In the genomic region with DNA sequence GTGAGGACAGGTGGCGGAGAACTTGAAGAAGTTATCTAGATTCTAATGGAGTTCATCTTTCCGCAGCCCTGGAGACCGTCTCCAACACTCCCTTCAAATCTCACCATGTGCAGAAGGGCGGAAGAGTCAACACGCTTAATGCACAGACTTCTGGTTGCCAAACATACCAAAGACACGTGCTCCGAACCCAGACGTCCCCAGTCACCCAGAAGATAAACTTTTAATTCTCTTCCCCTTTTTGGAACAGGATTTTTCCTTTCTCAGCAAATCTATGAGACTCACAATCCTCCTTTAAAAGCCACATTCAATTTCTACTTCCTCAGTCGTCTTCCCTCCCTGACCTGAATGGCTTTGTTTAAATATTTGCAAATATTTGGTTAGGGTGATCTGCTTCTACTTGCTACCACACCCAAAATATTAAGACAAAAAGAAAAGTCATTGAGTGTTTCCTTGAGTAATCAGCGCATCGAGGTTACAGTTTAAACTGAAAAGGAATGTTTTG, we compare ENCODE assay signal across 8 mouse cellular contexts. TPM values are rescaled to one million over a fixed set of nuclear protein-coding genes. Genes with fewer than 3 reads are reported as not detected.
DNase-seq lines count a peak whose midpoint lies in the region; ATAC-seq and TF ChIP-seq lines count a peak whose summit lies in the region.

No protein-coding gene starts in this region.

- H3K27me3 ChIP-seq in cerebellum, adult 2 months (ENCODE audit: control insufficient read depth, insufficient read depth, low read length) = no peaks in the 10 kb centered on the region
- no peaks in the 10 kb centered on the region for H3K27me3 ChIP-seq in hindbrain, embryonic 15.5 days

- 0 out of 2 replicates have a peak overlapping the region, but pooled peaks have one; percentile 8 for H3K9ac ChIP-seq in hindbrain, embryonic 15.5 days

- 24% methylated on average over 11 of the region's 11 CpGs for WGBS in cerebellum, adult 2 months
- WGBS in hindbrain, embryonic 15.5 days = 19% methylated on average over 11 of the region's 11 CpGs

- no peaks in the 10 kb centered on the region for H3K9me3 ChIP-seq in hindbrain, embryonic 15.5 days

- peak overlapping the region; percentile 50 for H3K4me3 ChIP-seq in cerebellum, adult 2 months (replicated peaks; ENCODE audit: insufficient read depth, low read depth, low read length)
- H3K4me3 ChIP-seq in bone marrow macrophage, adult 2 months (ENCODE audit: insufficient read depth, low read length) = peak overlapping the region; percentile 74
- H3K4me3 ChIP-seq in hindbrain, embryonic 15.5 days = peak overlapping the region; percentile 89

- H3K36me3 ChIP-seq in hindbrain, embryonic 15.5 days = no peaks in the 10 kb centered on the region

- no peak overlapping the region for H3K27ac ChIP-seq in cerebellum, adult 2 months (ENCODE audit: insufficient read depth, low read length)
- H3K27ac ChIP-seq in bone marrow macrophage, adult 2 months (ENCODE audit: insufficient read depth, low read depth, low read length) = peak overlapping the region; percentile 94
- H3K27ac ChIP-seq in hindbrain, embryonic 15.5 days (replicated peaks) = no peak overlapping the region

- H3K4me2 ChIP-seq in hindbrain, embryonic 15.5 days = peak overlapping the region; percentile 87

- no peak for DNase-seq in cerebellum, adult 2 months
- DNase-seq in cerebellum, postnatal 4 days (ENCODE audit: low spot score in 2 of 2) = no peak
- DNase-seq in ovary, postnatal 14 days (ENCODE audit: low spot score) = no peak
- DNase-seq in frontal cortex, adult 2 months (ENCODE audit: extremely low spot score in 1 of 2, low spot score in 1 of 2) = no peak
- no peak for DNase-seq in urinary bladder, postnatal 25 days (ENCODE audit: low spot score)

- H3K4me1 ChIP-seq in cerebellum, adult 2 months (ENCODE audit: control insufficient read depth, insufficient read depth, low read length) = no peaks in the 10 kb centered on the region
- H3K4me1 ChIP-seq in bone marrow macrophage, adult 2 months (ENCODE audit: control insufficient read depth, insufficient read depth, low read length) = peaks cover 18% of the 10 kb centered on the region
- peaks cover 23% of the 10 kb centered on the region for H3K4me1 ChIP-seq in hindbrain, embryonic 15.5 days (replicated peaks)

- TF ChIP-seq POLR2A in cerebellum, adult 2 months (IDR thresholded peaks at IDR 0.05; ENCODE audit: borderline replicate concordance, insufficient read depth, low read length) = no peak
- no peak for TF ChIP-seq POLR2A in bone marrow macrophage, adult 2 months (IDR thresholded peaks at IDR 0.05; ENCODE audit: borderline replicate concordance, low read depth, low read length)

- ATAC-seq in hindbrain, embryonic 15.5 days (ENCODE audit: low FRiP score, low read depth) = no peak; the same call in 1 of the 2 replicates
- peak; percentile 31 for ATAC-seq in megakaryocyte-erythroid progenitor cell, adult 5-6 weeks (replicated peaks; ENCODE audit: low FRiP score, low TSS enrichment, poor library complexity, severe bottlenecking)

- TF ChIP-seq CTCF in cerebellum, adult 2 months (IDR thresholded peaks at IDR 0.05; ENCODE audit: borderline replicate concordance, insufficient read depth, low read depth, low read length) = no peak
- no peak for TF ChIP-seq CTCF in bone marrow macrophage, adult 2 months (IDR thresholded peaks at IDR 0.05; ENCODE audit: low read depth, low read length)

RNA-seq across cellular contexts. Expression of gene Znrf3, which starts 0.9 kb away (rescaled TPM):
- polyA plus RNA-seq in cerebellum, adult 2 months (2012; rRNA removed) = 5.4 and 5.8 TPM in 2 replicates
- 2.2 and 2.4 TPM in 2 replicates for polyA plus RNA-seq in bone marrow macrophage, adult 2 months (2012; ENCODE audit: insufficient read depth, insufficient read length, missing spikeins)
- 7.0 and 8.0 TPM in 2 replicates for polyA plus RNA-seq in hindbrain, embryonic 15.5 days (2015; fragmentation: Nextera tagmentation; extraction: Ambion mirVana)
- total RNA-seq in megakaryocyte-erythroid progenitor cell, adult 5-6 weeks (2014; fragmentation: Nextera tagmentation) = 12.2 and 13.7 TPM in 2 replicates
- 3.8 and 4.6 TPM in 2 replicates for total RNA-seq in megakaryocyte-erythroid progenitor cell, adult 5-6 weeks (2017)
- polyA plus RNA-seq in frontal cortex, adult 2 months (2012; rRNA removed) = 6.8 and 8.2 TPM in 2 replicates
